Mouse (Mus musculus) hindbrain, embryonic 15.5 days (tissue): ENCODE results near the gene Fth1. TPM values are rescaled to one million over a fixed set of nuclear protein-coding genes. Genes with fewer than 3 reads are reported as not detected.

Experiments used
- polyA plus RNA-seq: library from polyadenylated mRNA; unstranded; fragments of >200 nt; fragmentation: Nextera tagmentation; extraction: Ambion mirVana; gene quantifications from 2 replicates; pipeline ENCODE4 v1.2.1, GENCODE M21; 2015

Fth1 gene
- polyA plus RNA-seq, 1 experiment from 2014 or later, result 1,700 TPM

Other genes with a start within 250 kb of the Fth1 start
- gene Scgb2a2, start 133.0 kb upstream of the Fth1 start, polyA plus RNA-seq, result not detected in 2 replicates
- 30.7 and 33.5 TPM in 2 replicates for gene Incenp, start 81.0 kb upstream of the Fth1 start, polyA plus RNA-seq
- 2.3 TPM in 2 replicates for gene Best1, start 21.0 kb downstream of the Fth1 start, polyA plus RNA-seq
- gene Rab3il1, start 21.1 kb downstream of the Fth1 start, polyA plus RNA-seq, result 20.7 and 22.3 TPM in 2 replicates
- gene Fads3, start 61.0 kb downstream of the Fth1 start, polyA plus RNA-seq, result 31.4 and 32.8 TPM in 2 replicates
- gene Fads2, start 121.1 kb downstream of the Fth1 start, polyA plus RNA-seq, result 218 and 229 TPM in 2 replicates
- 155 and 160 TPM in 2 replicates for gene Fads1, start 202.3 kb downstream of the Fth1 start, polyA plus RNA-seq
- 330 and 360 TPM in 2 replicates for gene Tmem258, start 223.4 kb downstream of the Fth1 start, polyA plus RNA-seq
- gene Fen1, start 223.6 kb downstream of the Fth1 start, polyA plus RNA-seq, result 28.0 and 28.2 TPM in 2 replicates